Mouse (Mus musculus) kidney, adult 2 months (tissue): ENCODE measurements around the gene Gm20696. TPM values are rescaled to one million over a fixed set of nuclear protein-coding genes. Genes with fewer than 3 reads are reported as not detected.

ENCODE experiments used
- DNase-seq: peaks from one replicate; pipeline ENCODE4 v3.0.0; 2021
- H3K27ac ChIP-seq: fragments of 200-500 bp; 2 replicates; pipeline ENCODE4 v1.5.1; 2012; ENCODE audit warnings: low read depth, low read length, control low read depth, inconsistent platforms; ENCODE audit not compliant: insufficient read depth
- H3K27me3 ChIP-seq: fragments of 200-500 bp; replicated peaks from 2 replicates; pipeline ENCODE4 v1.6.1; 2012; ENCODE audit warnings: mild to moderate bottlenecking, moderate library complexity, low read length, inconsistent platforms; ENCODE audit not compliant: control insufficient read depth, insufficient read depth
- H3K36me3 ChIP-seq: fragments of 200-500 bp; 2 replicates; pipeline ENCODE4 v1.6.1; 2012; ENCODE audit warnings: mild to moderate bottlenecking, moderate library complexity, low read length, inconsistent platforms; ENCODE audit not compliant: control insufficient read depth, insufficient read depth
- H3K4me1 ChIP-seq: fragments of 200-500 bp; 2 replicates; pipeline ENCODE4 v1.6.1; 2011; ENCODE audit warnings: low read length; ENCODE audit not compliant: control insufficient read depth, insufficient read depth
- H3K4me3 ChIP-seq: fragments of 200-500 bp; 2 replicates; pipeline ENCODE4 v1.5.1; 2011; ENCODE audit warnings: mild to moderate bottlenecking, low read depth, low read length, control low read depth; ENCODE audit not compliant: insufficient read depth
- CTCF ChIP-seq: fragments of 200-500 bp; conservative IDR thresholded peaks from 2 replicates; pipeline ENCODE4 v1.5.1; 2011; ENCODE audit warnings: low read depth, mild to moderate bottlenecking, control low read depth, low read length, moderate library complexity, mixed read lengths; ENCODE audit not compliant: insufficient read depth, insufficient read length
- POLR2A ChIP-seq: fragments of 200-500 bp; IDR thresholded peaks from one replicate; pipeline ENCODE4 v1.6.1; 2011; ENCODE audit warnings: low read depth, low read length, control low read depth
- WGBS: fragments of 180-500 bp; shearing (Covaris S2); methylation state at CpG from one replicate; pipeline ENCODE4 v1.1.7; 2018; 5-methylcytosine and 5-hydroxymethylcytosine counted together
- polyA plus RNA-seq: library from polyadenylated mRNA; depleted of rRNA; stranded (reverse); fragments of >200 nt; gene quantifications from 2 replicates; pipeline ENCODE4 v1.2.3, GENCODE M21; 2012

The Gm20696 gene
- polyA plus RNA-seq, 1 experiment: 0.31 TPM

- Histone ChIP-seq H3K4me3 (no peak overlapping the region), H3K27me3 (no peaks in the 10 kb centered on the region), H3K4me1 (no peaks in the 10 kb centered on the region), H3K27ac (no peak overlapping the region), H3K36me3 (no peaks in the 10 kb centered on the region)
- DNase-seq: no peak
- 86% methylated on average over 10 of the region's 10 CpGs for WGBS
- TF ChIP-seq POLR2A (no peak), CTCF (no peak)
Measured at GRCm38 (mm10) chr6:99646344-99646743, 20.3 kb downstream of the Gm20696 start.

- TF ChIP-seq CTCF (no peak), POLR2A (no peak)
- Histone ChIP-seq H3K4me3 (no peak overlapping the region), H3K27me3 (no peaks in the 10 kb centered on the region), H3K27ac (no peak overlapping the region), H3K36me3 (no peaks in the 10 kb centered on the region), H3K4me1 (no peaks in the 10 kb centered on the region)
- DNase-seq: no peak
- WGBS: 88% methylated on average over 5 of the region's 5 CpGs
Measured at GRCm38 (mm10) chr6:99644876-99645275, 21.7 kb downstream of the Gm20696 start.

- H3K27ac ChIP-seq: no peak overlapping the region
- no peaks in the 10 kb centered on the region for H3K36me3 ChIP-seq
- no peak for TF ChIP-seq POLR2A
- TF ChIP-seq CTCF: no peak
- WGBS: 75% methylated on average over 5 of the region's 5 CpGs
- DNase-seq: no peak
- no peak overlapping the region for H3K4me3 ChIP-seq
- H3K27me3 ChIP-seq: no peaks in the 10 kb centered on the region
- no peaks in the 10 kb centered on the region for H3K4me1 ChIP-seq
Measured at GRCm38 (mm10) chr6:99644386-99644785, 22.2 kb downstream of the Gm20696 start.

GRCm38 (mm10) chr6:99643439-99644199, 23.0 kb downstream of the Gm20696 start:
- WGBS: 40% methylated on average over 10 of the region's 10 CpGs
- no peak overlapping the region for H3K27ac ChIP-seq
- no peak for TF ChIP-seq POLR2A
- no peak for TF ChIP-seq CTCF
- no peaks in the 10 kb centered on the region for H3K36me3 ChIP-seq
- no peaks in the 10 kb centered on the region for H3K27me3 ChIP-seq
- H3K4me1 ChIP-seq: no peaks in the 10 kb centered on the region
- H3K4me3 ChIP-seq: no peak overlapping the region
- DNase-seq: peak; percentile 84

GRCm38 (mm10) chr6:99637456-99637855, 29.1 kb downstream of the Gm20696 start:
- TF ChIP-seq POLR2A (no peak), CTCF (no peak)
- DNase-seq: no peak
- no peak overlapping the region for H3K27ac ChIP-seq
- no peaks in the 10 kb centered on the region for H3K36me3 ChIP-seq
- H3K4me1 ChIP-seq: no peaks in the 10 kb centered on the region
- no peak overlapping the region for H3K4me3 ChIP-seq
- no peaks in the 10 kb centered on the region for H3K27me3 ChIP-seq
- WGBS: 59% methylated on average over 4 of the region's 4 CpGs

GRCm38 (mm10) chr6:99636801-99637200, 29.8 kb downstream of the Gm20696 start:
- TF ChIP-seq CTCF: no peak
- TF ChIP-seq POLR2A: no peak
- no peaks in the 10 kb centered on the region for H3K27me3 ChIP-seq
- H3K36me3 ChIP-seq: no peaks in the 10 kb centered on the region
- WGBS: 74% methylated on average over 8 of the region's 8 CpGs
- no peak for DNase-seq
- H3K4me3 ChIP-seq: no peak overlapping the region
- H3K4me1 ChIP-seq: no peaks in the 10 kb centered on the region
- H3K27ac ChIP-seq: no peak overlapping the region

- no peak for TF ChIP-seq CTCF
- no peak for TF ChIP-seq POLR2A
- H3K4me3 ChIP-seq: no peak overlapping the region
- H3K36me3 ChIP-seq: no peaks in the 10 kb centered on the region
- H3K27me3 ChIP-seq: no peaks in the 10 kb centered on the region
- WGBS: 85% methylated on average over 9 of the region's 9 CpGs
- H3K27ac ChIP-seq: no peak overlapping the region
- no peaks in the 10 kb centered on the region for H3K4me1 ChIP-seq
- no peak for DNase-seq
Measured at GRCm38 (mm10) chr6:99636121-99636520, 30.5 kb downstream of the Gm20696 start.
